Mouse (Mus musculus) liver, postnatal 0 days (tissue): Measurements from ENCODE around the gene Gm10309. TPM values are rescaled to one million over a fixed set of nuclear protein-coding genes. Genes with fewer than 3 reads are reported as not detected.

Experiments used
- ATAC-seq: fragments of 200-750 bp; cut with Nextera tagmentation; 2 replicates; pipeline ENCODE4 v1.8.0; 2017; ENCODE audit warnings: mild to moderate bottlenecking, moderate library complexity
- DNase-seq: peaks from one replicate; pipeline ENCODE4 v3.0.0-alpha.2; 2016
- H3K27ac ChIP-seq: fragments of 300-500 bp; sonication (generic); 2 replicates; pipeline ENCODE4 v1.5.1; 2014; ENCODE audit warnings: antibody characterized with exemption, moderate library complexity, mild to moderate bottlenecking, low read depth
- H3K27me3 ChIP-seq: fragments of 300-500 bp; sonication (generic); 2 replicates; pipeline ENCODE4 v1.6.1; 2014; ENCODE audit warnings: low read length, control low read depth, mixed read lengths; ENCODE audit not compliant: insufficient read depth
- H3K36me3 ChIP-seq: fragments of 300-500 bp; sonication (generic); replicated peaks from 2 replicates; pipeline ENCODE4 v1.6.1; 2014; ENCODE audit warnings: mild to moderate bottlenecking, control low read depth, low read length, moderate library complexity, mixed read lengths; ENCODE audit not compliant: insufficient read depth
- H3K4me1 ChIP-seq: fragments of 300-500 bp; sonication (generic); 2 replicates; pipeline ENCODE4 v1.6.1; 2014; ENCODE audit warnings: antibody characterized with exemption, mild to moderate bottlenecking, control low read depth; ENCODE audit not compliant: insufficient read depth
- H3K4me2 ChIP-seq: fragments of 300-500 bp; sonication (generic); 2 replicates; pipeline ENCODE4 v1.6.1; 2014; ENCODE audit warnings: low read depth, mild to moderate bottlenecking, low read length, moderate library complexity, mixed read lengths
- H3K4me3 ChIP-seq: fragments of 300-500 bp; sonication (generic); 2 replicates; pipeline ENCODE4 v1.5.1; 2014; ENCODE audit warnings: low read depth, low read length
- H3K9ac ChIP-seq: fragments of 300-500 bp; sonication (generic); replicated peaks from 2 replicates; pipeline ENCODE4 v1.6.1; 2014; ENCODE audit warnings: mild to moderate bottlenecking, moderate library complexity
- H3K9me3 ChIP-seq: fragments of 300-500 bp; sonication (generic); 2 replicates; pipeline ENCODE4 v1.6.1; 2016; ENCODE audit warnings: mild to moderate bottlenecking, control low read depth, low read length, mixed read lengths
- CTCF ChIP-seq: sonication (generic); IDR thresholded peaks from 2 replicates; pipeline ENCODE4 v1.5.1; 2016; ENCODE audit warnings: antibody characterized with exemption, low read depth
- EP300 ChIP-seq: IDR thresholded peaks from 2 replicates; pipeline ENCODE4 v1.6.1; 2016; ENCODE audit warnings: antibody characterized with exemption, low read depth, mild to moderate bottlenecking
- WGBS: fragments of 180-500 bp; shearing (Covaris S2); extraction: QIAGEN DNeasy Blood & Tissue Kit; methylation state at CpG from one replicate; pipeline ENCODE4 v1.1.7; 2014; ENCODE audit not compliant: insufficient replicate concordance; 5-methylcytosine and 5-hydroxymethylcytosine counted together
- polyA plus RNA-seq: library from polyadenylated mRNA; unstranded; fragments of >200 nt; fragmentation: Nextera tagmentation; extraction: Ambion mirVana; gene quantifications from 2 replicates; pipeline ENCODE4 v1.2.1, GENCODE M21; 2015

Gene Gm10309
- polyA plus RNA-seq, 1 experiment from 2014 or later, result 0.05 TPM

DNA sequence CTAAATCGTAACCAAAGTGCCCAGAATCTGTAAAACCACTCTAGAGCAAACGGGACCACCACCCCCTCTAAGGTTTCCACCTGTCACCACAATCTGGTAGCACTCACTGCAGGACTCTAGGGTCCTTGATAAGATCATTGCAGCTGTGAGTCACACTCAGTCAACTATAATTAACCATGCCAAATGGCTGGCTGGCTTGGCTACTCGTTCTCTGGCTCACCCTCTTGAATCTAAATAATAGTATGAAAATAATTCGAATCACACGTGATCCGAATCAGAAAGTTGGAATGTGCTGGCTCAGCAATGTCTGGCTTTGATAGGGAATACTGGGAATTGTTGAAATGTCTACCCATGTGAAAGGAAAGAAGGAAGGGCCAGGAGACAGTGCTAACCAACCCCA, 48.5 kb downstream of the Gm10309 start:
- Histone ChIP-seq H3K27ac (no peak overlapping the region), H3K36me3 (no peaks in the 10 kb centered on the region), H3K4me2 (no peak overlapping the region), H3K27me3 (no peaks in the 10 kb centered on the region), H3K4me1 (no peaks in the 10 kb centered on the region), H3K9ac (no peak overlapping the region), H3K4me3 (no peak overlapping the region), H3K9me3 (no peaks in the 10 kb centered on the region)
- no peak for DNase-seq
- 73% methylated on average over 6 of the region's 6 CpGs for WGBS
- ATAC-seq, result no peak
- TF ChIP-seq EP300, result no peak
- no peak for TF ChIP-seq CTCF

GRCm38 (mm10) chr17:86454351-86454706, 50.7 kb downstream of the Gm10309 start:
- Histone ChIP-seq H3K4me2 (no peak overlapping the region), H3K4me1 (no peaks in the 10 kb centered on the region), H3K27me3 (no peaks in the 10 kb centered on the region), H3K27ac (no peak overlapping the region), H3K9me3 (no peaks in the 10 kb centered on the region), H3K9ac (no peak overlapping the region), H3K36me3 (no peaks in the 10 kb centered on the region), H3K4me3 (no peak overlapping the region)
- TF ChIP-seq CTCF (no peak), EP300 (no peak)
- no peak for DNase-seq
- WGBS, result 82% methylated on average over 3 of the region's 3 CpGs
- no peak for ATAC-seq

GRCm38 (mm10) chr17:86453673-86454350, 51.2 kb downstream of the Gm10309 start:
- TF ChIP-seq EP300, result no peak
- no peak for TF ChIP-seq CTCF
- no peak for ATAC-seq
- 79% methylated on average over 14 of the region's 14 CpGs for WGBS

GRCm38 (mm10) chr17:86452934-86453333, 52.1 kb downstream of the Gm10309 start:
- Histone ChIP-seq H3K4me3 (no peak overlapping the region), H3K27me3 (no peaks in the 10 kb centered on the region), H3K4me1 (no peaks in the 10 kb centered on the region), H3K4me2 (no peak overlapping the region), H3K9ac (no peak overlapping the region), H3K27ac (no peak overlapping the region), H3K36me3 (no peaks in the 10 kb centered on the region), H3K9me3 (no peaks in the 10 kb centered on the region)
- no peak for ATAC-seq
- 77% methylated on average over 4 of the region's 4 CpGs for WGBS
- no peak for DNase-seq
- TF ChIP-seq CTCF (no peak), EP300 (no peak)

More at GRCm38 (mm10) chr17:86453673-86454350, 51.2 kb downstream of the Gm10309 start:
- Histone ChIP-seq H3K4me1 (no peaks in the 10 kb centered on the region), H3K27ac (no peak overlapping the region), H3K9me3 (no peaks in the 10 kb centered on the region), H3K36me3 (no peaks in the 10 kb centered on the region), H3K4me2 (no peak overlapping the region), H3K4me3 (no peak overlapping the region), H3K9ac (no peak overlapping the region), H3K27me3 (no peaks in the 10 kb centered on the region)
- DNase-seq, result no peak

Other genes with a start within 250 kb of the Gm10309 start
- gene Epas1, start 248.5 kb upstream of the Gm10309 start, polyA plus RNA-seq, result 7.5 and 8.2 TPM in 2 replicates